8 mouse cellular contexts compared by ENCODE assay signal in genomic region chr10:41520410-41520673, GRCm38 (mm10). TPM values are rescaled to one million over a fixed set of nuclear protein-coding genes. Genes with fewer than 3 reads are reported as not detected.
DNase-seq lines count a peak whose midpoint lies in the region; ATAC-seq and TF ChIP-seq lines count a peak whose summit lies in the region.

No protein-coding gene starts in this region.

- H3K79me2 ChIP-seq in heart, adult 2 months (replicated peaks; ENCODE audit: control insufficient read depth, insufficient read depth, low read length), result peaks cover 5% of the 10 kb centered on the region

- no peak for TF ChIP-seq POLR2A in heart, adult 2 months (IDR thresholded peaks at IDR 0.05; ENCODE audit: insufficient read depth, low read depth, low read length)
- no peak for TF ChIP-seq POLR2A in thymus, adult 2 months (IDR thresholded peaks at IDR 0.05; ENCODE audit: control insufficient read depth, extremely low read depth, insufficient read depth, low read length, poor library complexity)

- 3% methylated on average over 5 of the region's 5 CpGs for WGBS in heart, adult 2 months
- WGBS in thymus, adult 2 months, result 2% methylated on average over 5 of the region's 5 CpGs
- 3% methylated on average over 5 of the region's 5 CpGs for WGBS in liver, embryonic 13.5 days (ENCODE audit: insufficient replicate concordance)

- no peak for DNase-seq in heart, adult 2 months
- no peak for DNase-seq in heart, postnatal 25 days (ENCODE audit: low spot score)
- no peak for DNase-seq in thymus, adult 2 months
- no peak for DNase-seq in thymus, postnatal 25 days
- no peak for DNase-seq in liver, embryonic 13.5 days
- DNase-seq in frontal cortex, postnatal 14 days (ENCODE audit: low spot score in 2 of 2), result no peak
- no peak for DNase-seq in cerebellum, adult 18-20 months
- DNase-seq in urinary bladder, adult 2 months (ENCODE audit: low spot score), result no peak

- intact Hi-C loops in heart, adult 2 months (cut with DNase I), result loop anchor here (5.0 kb wide), 1 partner anchor 77 kb away; no protein-coding TSS in a partner anchor
- intact Hi-C loops in heart, postnatal 25 days (cut with DNase I), result loop anchor here (5.0 kb wide), 1 partner anchor 82 kb away; no protein-coding TSS in a partner anchor

- peaks cover 7% of the 10 kb centered on the region for H3K4me1 ChIP-seq in heart, adult 2 months (ENCODE audit: control insufficient read depth, insufficient read depth, low read length)
- H3K4me1 ChIP-seq in thymus, adult 2 months (replicated peaks; ENCODE audit: control insufficient read depth, insufficient read depth, low read length), result peaks cover 3% of the 10 kb centered on the region
- H3K4me1 ChIP-seq in liver, embryonic 13.5 days (replicated peaks), result peaks cover 42% of the 10 kb centered on the region

- H3K4me2 ChIP-seq in liver, embryonic 13.5 days, result peak overlapping the region; percentile 78

- no peaks in the 10 kb centered on the region for H3K27me3 ChIP-seq in heart, adult 2 months (ENCODE audit: control insufficient read depth, insufficient read depth, low read length)
- H3K27me3 ChIP-seq in thymus, adult 2 months (ENCODE audit: control insufficient read depth, insufficient read depth, low read length), result no peaks in the 10 kb centered on the region
- no peaks in the 10 kb centered on the region for H3K27me3 ChIP-seq in liver, embryonic 13.5 days

- H3K9ac ChIP-seq in heart, adult 2 months (ENCODE audit: low read depth, low read length), result peak overlapping the region; percentile 98
- H3K9ac ChIP-seq in liver, embryonic 13.5 days, result peak overlapping the region; percentile 89

- H3K36me3 ChIP-seq in heart, adult 2 months (ENCODE audit: control insufficient read depth, insufficient read depth, low read length), result peaks cover 24% of the 10 kb centered on the region
- H3K36me3 ChIP-seq in thymus, adult 2 months (ENCODE audit: control insufficient read depth, insufficient read depth, low read length), result peaks cover 21% of the 10 kb centered on the region
- peaks cover 13% of the 10 kb centered on the region for H3K36me3 ChIP-seq in liver, embryonic 13.5 days

- no peak overlapping the region; the same call in 1 of the 2 replicates for H3K27ac ChIP-seq in heart, adult 2 months
- no peak overlapping the region; the same call in 1 of the 2 replicates for H3K27ac ChIP-seq in thymus, adult 2 months (ENCODE audit: control insufficient read depth, insufficient read depth, low read length)
- peak overlapping the region; percentile 89 for H3K27ac ChIP-seq in liver, embryonic 13.5 days

- TF ChIP-seq EP300 in heart, adult 2 months (IDR thresholded peaks at IDR 0.05; ENCODE audit: insufficient read depth, low read depth, low read length), result no peak

- TF ChIP-seq CTCF in heart, adult 2 months (IDR thresholded peaks at IDR 0.05), result no peak
- TF ChIP-seq CTCF in thymus, adult 2 months (IDR thresholded peaks at IDR 0.05; ENCODE audit: borderline replicate concordance, control insufficient read depth, extremely low read depth, insufficient read depth, low read length, poor library complexity), result no peak

- peak overlapping the region; percentile 90 for H3K4me3 ChIP-seq in heart, adult 2 months
- H3K4me3 ChIP-seq in thymus, adult 2 months (ENCODE audit: control insufficient read depth, insufficient read depth, low read length), result peak overlapping the region; percentile 85; the same call in 1 of the 2 replicates
- peak overlapping the region; percentile 84 for H3K4me3 ChIP-seq in liver, embryonic 13.5 days (replicated peaks)

- no peaks in the 10 kb centered on the region for H3K9me3 ChIP-seq in liver, embryonic 13.5 days (replicated peaks)

- no peak for ATAC-seq in liver, embryonic 13.5 days (ENCODE audit: low read depth)

RNA-seq across cellular contexts. Expression of gene Cd164, which starts 1.1 kb away (rescaled TPM):
- total RNA-seq in heart, adult 2 months (2021), result 100 to 1,000 TPM; 137 to 151 TPM
- polyA plus RNA-seq in heart, adult 2 months (2012; rRNA removed), result 131 and 193 TPM in 2 replicates
- total RNA-seq in heart, postnatal 25 days (2021), result 100 to 1,000 TPM; 126 to 148 TPM
- polyA plus RNA-seq in thymus, adult 2 months (2012; rRNA removed), result 223 and 238 TPM in 2 replicates
- polyA plus RNA-seq in liver, embryonic 13.5 days (2015; fragmentation: Nextera tagmentation; extraction: Ambion mirVana), result 61.1 and 80.0 TPM in 2 replicates
- 119 and 143 TPM in 2 replicates for polyA plus RNA-seq in urinary bladder, adult 2 months (2012; rRNA removed)

RNA-seq across cellular contexts. Expression of gene Ppil6, which starts 30.1 kb away (rescaled TPM):
- 1 to 10 TPM in 1 of 2 experiments, under 1 TPM in 1; 0.84 to 1.7 TPM for total RNA-seq in heart, adult 2 months (2021)
- 0.59 and 1.2 TPM in 2 replicates for polyA plus RNA-seq in heart, adult 2 months (2012; rRNA removed)
- total RNA-seq in heart, postnatal 25 days (2021), result 1 to 10 TPM; 1.4 to 1.5 TPM
- 0.15 and 0.20 TPM in 2 replicates for polyA plus RNA-seq in thymus, adult 2 months (2012; rRNA removed)
- polyA plus RNA-seq in liver, embryonic 13.5 days (2015; fragmentation: Nextera tagmentation; extraction: Ambion mirVana), result not detected in 2 replicates
- polyA plus RNA-seq in urinary bladder, adult 2 months (2012; rRNA removed), result 10.7 and 11.5 TPM in 2 replicates

RNA-seq across cellular contexts. Expression of gene Smpd2, which starts 30.2 kb away (rescaled TPM):
- 10 to 100 TPM; 31.8 to 36.2 TPM for total RNA-seq in heart, adult 2 months (2021)
- polyA plus RNA-seq in heart, adult 2 months (2012; rRNA removed), result 60.2 and 60.8 TPM in 2 replicates
- total RNA-seq in heart, postnatal 25 days (2021), result 10 to 100 TPM; 38.3 to 38.6 TPM
- 134 and 141 TPM in 2 replicates for polyA plus RNA-seq in thymus, adult 2 months (2012; rRNA removed)
- polyA plus RNA-seq in liver, embryonic 13.5 days (2015; fragmentation: Nextera tagmentation; extraction: Ambion mirVana), result 9.8 and 11.2 TPM in 2 replicates
- polyA plus RNA-seq in urinary bladder, adult 2 months (2012; rRNA removed), result 167 and 169 TPM in 2 replicates

RNA-seq across cellular contexts. Expression of gene Mical1, which starts 44.2 kb away (rescaled TPM):
- 10 to 100 TPM in 1 of 2 experiments, 1 to 10 TPM in 1; 9.6 to 11.0 TPM for total RNA-seq in heart, adult 2 months (2021)
- polyA plus RNA-seq in heart, adult 2 months (2012; rRNA removed), result 18.5 and 20.3 TPM in 2 replicates
- total RNA-seq in heart, postnatal 25 days (2021), result 10 to 100 TPM; 11.5 to 15.6 TPM
- polyA plus RNA-seq in thymus, adult 2 months (2012; rRNA removed), result 232 and 249 TPM in 2 replicates
- 6.0 and 6.1 TPM in 2 replicates for polyA plus RNA-seq in liver, embryonic 13.5 days (2015; fragmentation: Nextera tagmentation; extraction: Ambion mirVana)
- 48.9 and 57.9 TPM in 2 replicates for polyA plus RNA-seq in urinary bladder, adult 2 months (2012; rRNA removed)
